Mouse (Mus musculus) heart, adult 11 months (tissue): ENCODE data around the gene Mcpt1.
"Not testable (repeated sequence)": the region's sequence is repeated elsewhere in the genome, so short reads cannot be mapped to it uniquely, and the experiment has no call there.

Experiments used
- DNase-seq: peaks from one replicate; pipeline ENCODE4 v3.0.0; 2022

The Mcpt1 gene

GRCm38 (mm10) chr14:56017671-56018070, at the start of gene Mcpt1:
Gene Mcpt1, plus strand, starts transcription at chr14:56017971.
- DNase-seq, result peak; percentile 76

DNA sequence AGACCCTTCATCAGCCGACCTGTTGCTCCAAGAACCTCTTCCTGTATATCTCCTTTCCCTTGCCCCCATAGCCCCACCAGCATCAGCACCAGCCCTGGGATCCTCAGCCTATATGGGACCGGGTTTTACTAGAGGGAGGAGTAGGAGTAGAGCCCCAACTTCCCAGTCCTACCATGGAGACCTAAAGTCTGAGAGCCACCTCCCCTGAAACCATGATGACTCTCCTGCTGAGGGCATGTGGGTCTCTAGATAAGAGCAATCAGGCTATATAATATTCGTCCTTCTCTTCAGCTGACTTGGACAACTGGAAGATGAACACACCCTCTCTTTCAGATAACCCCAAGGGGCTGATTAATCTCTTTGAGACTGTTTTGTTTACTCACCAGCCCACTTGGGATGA, 30.3 kb upstream of the Mcpt1 start:
- peak; percentile 55 for DNase-seq

DNA sequence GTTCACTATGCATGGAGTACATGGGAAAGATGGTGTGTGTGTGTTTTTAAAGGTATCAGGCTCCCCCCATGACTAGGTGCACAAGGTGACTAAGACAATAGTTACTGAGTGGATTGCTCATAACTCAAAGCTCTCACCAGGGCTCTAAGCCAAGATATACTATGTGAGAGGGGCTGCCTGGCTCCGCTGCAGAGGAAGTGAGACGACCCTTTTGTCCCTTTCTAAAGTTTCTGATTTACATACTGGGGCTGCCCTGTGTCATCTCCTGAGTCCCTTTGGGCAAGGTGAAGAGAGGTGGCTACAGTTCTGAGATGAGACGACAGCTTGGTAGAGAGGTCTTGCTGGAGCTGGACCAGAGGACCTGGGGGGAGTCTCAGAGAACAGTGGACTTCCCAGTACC, 4.6 kb upstream of the Mcpt1 start:
- peak; percentile 59 for DNase-seq

- peak; percentile 12 for DNase-seq
Observed at GRCm38 (mm10) chr14:56013924-56014323, 3.8 kb upstream of the Mcpt1 start.

DNA sequence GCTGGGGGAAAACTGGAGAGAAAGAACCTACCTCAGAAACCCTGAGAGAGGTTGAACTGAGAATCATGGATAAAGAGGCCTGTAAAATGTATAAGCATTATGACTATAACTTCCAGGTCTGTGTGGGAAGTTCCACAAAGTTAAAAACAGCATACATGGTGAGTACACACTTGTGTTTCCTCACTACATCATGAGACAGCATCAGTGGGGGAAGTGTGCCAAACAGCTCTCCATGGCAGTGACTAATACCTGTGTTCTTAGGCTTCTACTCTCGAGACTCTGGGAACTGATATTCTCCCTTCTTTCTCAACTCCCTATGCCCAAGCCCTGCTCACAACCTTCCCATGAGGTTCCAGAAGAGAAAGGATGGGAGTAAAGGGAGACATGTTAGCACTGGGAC, 1.7 kb downstream of the Mcpt1 start:
- DNase-seq, result peak; percentile 25

DNA sequence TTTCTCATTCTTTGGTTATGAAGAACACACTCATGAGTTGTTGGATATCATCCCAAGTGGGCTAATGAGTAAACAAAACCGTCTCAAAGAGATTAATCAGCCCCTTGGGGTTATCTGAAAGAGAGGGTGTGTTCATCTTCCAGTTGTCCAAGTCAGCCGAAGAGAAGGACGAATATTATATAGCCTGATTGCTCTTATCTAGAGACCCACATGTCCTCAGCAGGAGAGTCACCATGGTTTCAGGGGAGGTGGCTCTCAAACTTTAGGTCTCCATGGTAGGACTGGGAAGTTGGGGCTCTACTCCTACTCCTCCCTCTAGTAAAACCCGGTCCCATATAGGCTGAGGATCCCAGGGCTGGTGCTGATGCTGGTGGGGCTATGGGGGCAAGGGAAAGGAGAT, 3.5 kb downstream of the Mcpt1 start:
- peak; percentile 7 for DNase-seq

DNA sequence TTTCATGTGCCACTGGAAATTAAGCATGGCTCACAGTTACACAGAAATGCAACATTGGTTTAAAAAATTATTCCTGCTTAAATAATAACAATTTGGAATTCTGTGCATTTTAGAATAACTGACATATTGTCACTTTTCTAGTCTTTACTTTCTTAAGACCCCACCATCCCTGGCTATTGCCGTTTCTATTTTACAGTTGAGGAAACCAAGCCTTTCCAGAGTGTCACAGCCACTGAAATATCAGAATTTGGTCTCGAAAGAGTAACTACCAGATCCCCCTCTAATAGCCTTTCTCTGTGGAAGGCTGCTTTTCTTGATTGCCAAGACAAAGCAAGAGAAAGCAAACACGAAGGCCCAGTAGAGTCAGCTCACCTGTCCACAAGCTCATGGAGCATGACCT, 12.6 kb downstream of the Mcpt1 start, which contains the start of gene Mcpt9:
Gene Mcpt9, minus strand, starts transcription at position 101 of the 400 bp plus-strand sequence.
- not testable (repeated sequence) for DNase-seq

DNA sequence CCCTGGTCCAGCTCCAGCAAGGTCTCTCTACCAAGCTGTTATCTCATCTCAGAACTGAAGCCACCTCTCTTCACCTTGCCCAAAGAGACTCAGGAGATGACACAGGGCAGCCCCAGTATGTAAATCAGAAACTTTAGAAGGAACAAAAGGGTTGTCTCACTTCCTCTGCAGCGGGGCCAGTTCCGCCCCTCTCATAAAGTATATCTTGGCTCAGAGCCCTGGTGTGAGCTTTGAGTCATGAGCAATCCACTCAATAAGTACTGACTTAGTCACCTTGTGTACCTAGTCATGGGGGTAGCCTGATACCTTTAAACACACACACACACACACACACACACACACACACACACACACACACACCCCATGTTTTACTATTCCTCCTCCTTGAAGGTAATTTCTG, 16.7 kb downstream of the Mcpt1 start:
- no peak for DNase-seq

DNA sequence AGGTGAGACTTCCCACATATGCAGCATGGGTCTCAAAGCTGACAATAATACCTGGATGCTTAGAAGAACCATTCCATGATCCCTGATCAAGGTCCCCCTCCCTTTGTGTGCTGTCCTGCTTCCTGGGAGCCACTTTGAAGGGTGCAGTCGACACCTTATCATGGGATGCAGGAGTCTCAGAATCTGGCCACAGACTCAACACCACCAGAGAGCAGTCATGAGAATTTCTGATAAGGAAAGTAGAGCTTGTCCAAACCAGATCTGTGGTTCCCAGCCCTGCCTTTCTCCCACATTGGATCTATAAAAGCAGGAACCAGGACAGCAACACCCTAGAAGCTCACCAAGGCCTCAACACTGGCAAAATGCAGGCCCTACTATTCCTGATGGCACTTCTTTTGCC, 24.0 kb downstream of the Mcpt1 start, which contains the start of gene Mcpt2:
Gene Mcpt2, plus strand, starts transcription at position 250 of the 400 bp plus-strand sequence.
- DNase-seq, result not testable (repeated sequence)

DNA sequence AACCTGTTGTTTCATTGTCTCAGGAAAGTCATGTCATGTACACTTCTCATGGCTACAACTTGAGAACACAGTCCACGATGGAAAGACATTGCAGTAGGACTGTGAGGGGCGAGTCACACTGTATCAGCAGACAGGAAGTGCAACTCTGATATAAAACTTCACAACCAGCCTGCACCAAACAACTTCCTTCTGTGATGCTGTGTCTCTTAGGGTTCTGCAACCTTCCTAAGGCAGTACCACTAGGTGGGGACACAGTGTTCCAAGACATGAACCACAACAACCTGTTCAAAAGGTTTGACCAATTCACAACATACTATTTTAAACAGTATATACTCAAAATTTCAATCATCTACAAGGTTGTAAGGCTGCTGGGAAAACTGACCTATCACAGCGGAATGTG, 37.6 kb downstream of the Mcpt1 start:
- no peak for DNase-seq

DNA sequence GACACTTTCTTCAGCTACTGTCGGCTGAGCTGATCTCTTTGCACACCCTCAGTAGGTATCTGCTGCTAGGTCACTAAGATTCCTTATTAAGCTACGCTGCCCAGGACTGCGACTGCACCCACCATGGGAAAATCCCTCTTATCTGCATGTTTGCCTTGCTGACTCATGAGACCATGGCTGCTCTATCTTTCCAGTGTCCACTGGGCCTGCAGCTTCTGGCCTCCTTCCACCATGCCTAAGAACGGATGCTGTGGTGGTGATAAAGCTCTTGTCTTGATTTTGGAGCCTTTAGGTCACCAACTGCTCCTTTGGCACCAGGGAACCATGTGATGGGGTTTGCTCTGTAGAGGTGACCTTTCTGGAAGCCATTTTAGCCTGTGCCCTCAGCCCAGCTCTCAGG, 40.0 kb downstream of the Mcpt1 start:
- no peak for DNase-seq

DNA sequence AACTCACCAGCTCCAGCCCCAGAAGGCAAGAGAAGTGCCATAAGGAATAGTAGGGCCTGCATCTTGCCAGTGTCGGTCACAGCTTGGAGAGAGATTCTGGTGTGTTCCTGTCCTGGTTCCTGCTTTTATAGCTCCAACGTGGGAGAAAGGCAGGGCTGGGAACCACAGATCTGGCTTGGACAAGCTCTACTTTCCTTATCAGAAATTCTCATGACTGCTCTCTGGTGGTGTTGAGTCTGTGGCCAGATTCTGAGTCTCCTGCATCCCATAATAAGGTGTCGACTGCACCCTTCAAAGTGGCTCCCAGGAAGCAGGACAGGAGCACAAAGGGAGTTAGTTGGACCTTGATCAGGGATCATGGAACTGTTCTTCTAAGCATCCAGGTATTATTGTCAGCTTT, 44.4 kb downstream of the Mcpt1 start, which contains the start of gene Mcpt4:
Gene Mcpt4, minus strand, starts transcription at position 101 of the 400 bp plus-strand sequence.
- not testable (repeated sequence) for DNase-seq
